Mouse (Mus musculus) liver, postnatal 0 days (tissue): ENCODE measurements around the gene Cbll1.

Experiments
- CTCF ChIP-seq: sonication (generic); IDR thresholded peaks from 2 replicates; pipeline ENCODE4 v1.5.1; 2016; ENCODE audit warnings: antibody characterized with exemption, low read depth
- EP300 ChIP-seq: IDR thresholded peaks from 2 replicates; pipeline ENCODE4 v1.6.1; 2016; ENCODE audit warnings: antibody characterized with exemption, low read depth, mild to moderate bottlenecking

DNA sequence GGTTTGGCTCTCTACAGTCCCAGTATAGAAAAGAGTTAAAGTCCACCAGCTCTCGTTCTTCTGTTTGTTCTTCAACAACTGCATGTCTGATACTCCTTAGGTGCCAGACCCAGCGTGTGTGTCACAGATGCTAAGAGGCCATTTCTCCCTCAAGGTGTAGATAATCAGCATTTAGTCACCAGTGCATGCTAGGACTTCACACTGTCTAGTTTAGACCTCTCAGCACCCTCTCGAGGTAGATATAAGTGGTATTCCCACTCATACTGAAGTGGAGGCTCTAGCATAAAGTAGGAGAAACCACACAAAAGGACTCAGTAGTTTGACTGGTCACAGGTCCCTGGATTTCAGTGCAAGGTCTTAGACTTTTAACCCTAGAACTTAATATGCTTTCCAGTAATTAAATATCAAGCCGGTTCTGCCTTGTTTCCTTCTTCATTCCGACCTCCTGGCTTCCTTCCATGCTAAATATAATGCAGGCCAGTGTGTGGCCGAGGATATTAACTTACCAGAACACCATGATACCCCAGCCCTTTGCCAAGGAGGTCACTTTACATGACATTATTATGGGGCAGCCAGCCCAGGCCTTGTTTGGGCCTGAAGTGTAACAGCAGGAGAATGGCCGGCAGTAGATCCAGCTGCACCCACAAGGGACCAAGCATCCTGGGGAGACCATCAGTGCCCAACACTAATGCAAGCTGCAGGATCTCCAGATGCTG, 38.3 kb upstream of the Cbll1 start:
- TF ChIP-seq CTCF (no peak), EP300 (no peak)
